Mouse (Mus musculus): Measurements from ENCODE around the gene Sh3bgrl2.

- no peak for TF ChIP-seq CTCF (IDR thresholded peaks at IDR 0.05; ENCODE audit: extremely low read depth, insufficient read depth, low read length)
- no peak for TF ChIP-seq POLR2A (IDR thresholded peaks at IDR 0.05; ENCODE audit: extremely low read depth, insufficient read depth, low read length)
These were observed 87.9 kb downstream of the Sh3bgrl2 start for GRCm38 (mm10) chr9:83635997-83636396.
